Mouse (Mus musculus) kidney, postnatal 25 days (tissue): ENCODE results near the gene Eva1c.

Experiments
- DNase-seq, 2 experiments: peaks; one replicate each; pipeline ENCODE4 v3.0.0; 2021; ENCODE audit warnings: mixed read lengths in 2 of 2

Eva1c gene

DNA sequence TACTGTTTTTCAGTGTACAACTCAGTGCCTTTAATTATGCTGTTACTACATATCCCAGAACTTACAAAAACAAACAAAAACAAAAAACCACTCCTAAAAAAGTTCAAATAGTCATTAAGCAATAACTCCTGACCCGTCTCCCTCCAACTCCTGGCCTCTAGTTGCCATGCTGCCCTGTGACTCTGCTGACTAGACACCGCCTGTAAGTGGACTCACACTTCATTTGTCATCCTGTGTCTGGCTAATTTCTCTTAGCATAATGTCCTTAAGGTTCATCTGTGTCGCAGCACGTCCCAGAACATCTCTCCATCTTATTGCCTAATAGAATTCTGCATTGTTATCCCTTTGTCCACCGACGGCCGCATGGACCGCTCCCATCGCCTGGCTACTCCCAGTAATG, 979 bp downstream of the Eva1c start:
- DNase-seq = no peak

- DNase-seq = no peak
These were observed 2.6 kb downstream of the Eva1c start for GRCm38 (mm10) chr16:90829136-90829535.

DNA sequence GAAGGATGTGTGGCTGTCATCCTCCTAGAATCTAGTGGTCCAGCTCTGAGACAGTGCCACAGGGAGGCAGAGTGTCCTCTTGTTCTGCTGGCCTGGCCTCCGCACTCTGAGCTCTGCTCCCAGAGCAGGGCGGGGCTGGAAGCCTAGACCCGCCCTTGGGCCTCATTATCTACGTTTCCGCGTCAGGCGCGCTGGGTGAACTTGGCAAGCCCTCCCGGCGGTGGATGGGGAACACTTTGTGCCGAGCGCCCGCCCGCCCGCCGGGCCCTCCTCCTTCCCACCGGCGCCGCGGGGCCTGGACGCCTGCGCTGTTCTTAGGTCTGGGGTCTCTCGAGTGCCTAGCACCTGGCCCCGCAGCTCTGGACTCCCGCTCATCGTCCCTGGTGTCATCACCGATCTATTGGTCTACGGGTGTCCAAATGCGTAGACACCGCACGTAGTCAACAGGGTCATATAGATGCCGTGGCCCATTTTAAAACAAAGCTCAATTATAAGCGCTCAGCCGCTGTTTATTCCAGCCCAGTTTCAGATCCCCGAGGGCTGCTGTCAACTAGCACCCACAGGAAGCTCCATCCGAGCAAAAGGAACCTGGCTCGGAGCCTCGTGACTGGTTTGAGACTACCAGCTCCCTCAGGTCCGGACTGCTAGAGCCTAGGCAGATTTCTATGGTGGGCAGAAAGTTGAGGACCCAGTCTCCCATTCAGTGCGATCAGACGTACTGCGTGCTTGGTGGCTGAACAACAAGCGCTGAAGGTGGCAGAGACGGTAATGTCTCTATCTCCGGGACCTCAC, 3.6 kb downstream of the Eva1c start:
- DNase-seq = peak; percentile 91 to 96

DNA sequence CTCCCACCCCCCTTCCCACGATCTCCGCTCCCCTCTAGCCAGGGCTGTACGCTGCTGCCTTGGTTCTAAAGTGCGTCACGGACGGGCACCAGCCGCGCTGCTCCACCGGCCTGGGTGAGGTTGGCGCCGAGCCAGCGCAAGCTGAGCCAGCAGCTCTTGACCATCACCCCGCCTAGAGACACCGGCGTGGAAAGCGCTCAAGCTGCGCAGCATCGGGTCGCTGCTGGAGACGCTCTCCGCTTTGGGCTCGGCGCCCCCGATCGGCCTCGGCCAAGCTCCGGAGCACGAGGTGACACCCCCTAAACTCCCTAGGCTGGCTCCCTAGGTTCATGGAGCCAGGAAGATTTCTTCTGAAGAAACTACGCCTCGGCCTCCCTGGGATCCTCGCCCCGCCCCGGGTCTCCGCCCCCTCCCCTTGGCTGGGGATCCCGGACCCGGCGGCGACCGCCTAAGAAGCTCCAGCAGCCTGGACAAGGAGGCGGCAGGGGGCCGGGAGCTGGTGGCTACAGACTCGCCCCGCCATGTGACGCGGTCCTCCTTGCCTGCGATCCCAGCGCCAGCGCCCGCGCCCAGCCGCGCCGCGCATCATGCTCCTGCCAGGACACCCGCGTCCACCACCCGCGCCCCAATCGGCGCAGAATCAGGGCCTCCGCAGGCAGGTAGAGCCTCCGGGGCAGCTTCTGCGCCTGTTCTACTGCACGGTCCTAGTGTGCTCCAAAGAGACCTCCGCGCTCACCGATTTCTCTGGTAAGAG, 4.3 kb downstream of the Eva1c start:
- peak; percentile 86 to 93 for DNase-seq

DNA sequence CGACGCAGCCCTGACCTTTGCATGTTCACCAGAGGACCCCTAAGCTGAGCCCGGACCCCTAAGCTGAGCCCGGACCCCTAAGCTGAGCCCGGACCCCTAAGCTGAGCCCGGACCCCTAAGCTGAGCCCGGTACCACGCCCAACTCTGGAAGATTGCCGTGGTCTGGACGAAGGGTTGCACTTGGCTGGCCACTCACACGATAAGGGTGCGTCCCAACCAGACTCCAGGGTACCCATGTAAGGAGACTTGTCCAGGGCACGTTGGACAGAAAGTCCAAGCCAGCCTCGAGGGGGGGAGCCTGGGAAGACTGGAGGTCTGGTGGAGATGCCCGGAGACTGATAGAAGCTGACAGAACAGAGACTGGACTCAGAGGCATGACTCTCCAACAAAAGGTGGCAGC, 5.2 kb downstream of the Eva1c start:
- peak in 1 of 2 experiments; percentile 51 for DNase-seq

DNA sequence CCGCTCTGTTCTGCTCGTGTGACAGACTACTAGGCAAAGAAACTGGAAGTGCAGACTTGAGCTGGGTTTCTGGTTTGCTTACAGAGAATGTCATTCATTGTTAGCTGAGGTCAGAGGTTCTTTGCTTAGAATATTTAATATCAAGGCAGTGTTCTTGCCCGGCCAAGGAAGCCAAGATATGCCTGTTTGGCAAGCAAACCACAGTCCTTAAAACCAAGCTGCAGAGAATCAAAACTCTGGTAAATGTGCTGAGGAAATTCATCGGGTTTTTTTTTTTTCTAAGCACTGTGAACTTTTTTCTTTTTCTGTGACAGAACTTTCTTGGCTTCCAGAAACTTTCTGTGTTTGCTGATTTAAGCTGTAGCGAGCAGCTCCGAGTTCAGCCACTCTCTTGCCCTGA, 6.0 kb downstream of the Eva1c start:
- DNase-seq = no peak

DNA sequence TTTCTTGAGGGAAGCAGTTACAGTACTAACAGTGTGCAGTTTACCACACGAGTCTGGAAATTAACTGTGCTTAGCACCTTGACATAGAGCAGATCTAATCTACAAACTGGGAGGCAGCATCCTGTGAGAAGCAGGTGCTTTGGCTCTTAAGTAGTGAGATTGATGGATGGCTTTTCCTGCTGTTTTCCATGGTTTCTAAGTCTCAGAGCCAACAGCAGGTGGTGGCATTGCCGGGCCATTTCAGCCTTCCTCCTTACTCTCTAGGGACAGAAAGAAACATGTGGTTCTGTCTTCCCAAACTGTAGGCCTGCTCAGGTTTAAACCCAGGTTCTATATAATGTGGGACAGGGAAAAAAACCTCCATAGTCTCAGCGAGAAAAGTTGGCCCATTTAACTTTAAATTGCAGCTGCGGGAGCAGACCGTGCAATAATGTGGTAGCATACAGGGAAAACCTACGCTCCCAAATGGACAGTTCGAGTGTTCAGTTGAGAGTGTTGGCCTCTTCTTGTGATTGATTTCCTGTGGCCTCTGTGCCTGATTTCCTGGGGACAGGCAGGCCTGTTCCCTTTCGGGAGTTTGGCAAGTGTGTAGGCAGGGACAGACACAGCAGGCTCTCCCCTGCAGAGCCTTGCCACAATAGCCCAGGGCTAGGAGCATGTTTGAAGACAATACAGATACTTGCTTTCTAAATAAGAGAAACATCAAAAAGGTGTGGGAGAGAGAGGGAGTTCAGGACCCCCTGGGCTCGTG, 6.7 kb downstream of the Eva1c start:
- no peak for DNase-seq

DNA sequence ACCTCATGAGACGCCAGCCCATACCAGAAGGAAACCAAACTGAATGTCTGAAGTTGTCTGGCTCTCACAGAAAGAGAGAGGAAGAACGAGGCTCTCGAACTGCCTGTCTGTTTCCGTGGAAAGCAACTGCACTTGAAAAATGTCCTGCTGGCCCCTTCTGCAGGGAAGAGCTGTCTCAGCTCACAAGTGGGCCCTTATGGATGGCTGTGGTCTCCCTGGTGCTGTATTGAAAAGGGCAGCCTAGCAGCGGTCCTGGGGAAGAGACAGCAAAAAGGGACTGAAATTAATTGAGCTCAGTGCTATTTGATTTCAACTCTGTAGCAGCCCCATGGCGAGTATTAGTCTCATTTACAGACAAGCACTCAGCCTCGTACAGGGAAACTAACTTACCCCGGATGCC, 10.9 kb downstream of the Eva1c start:
- DNase-seq = no peak

- DNase-seq = no peak
These were observed 15.6 kb downstream of the Eva1c start for GRCm38 (mm10) chr16:90842164-90842563.

DNA sequence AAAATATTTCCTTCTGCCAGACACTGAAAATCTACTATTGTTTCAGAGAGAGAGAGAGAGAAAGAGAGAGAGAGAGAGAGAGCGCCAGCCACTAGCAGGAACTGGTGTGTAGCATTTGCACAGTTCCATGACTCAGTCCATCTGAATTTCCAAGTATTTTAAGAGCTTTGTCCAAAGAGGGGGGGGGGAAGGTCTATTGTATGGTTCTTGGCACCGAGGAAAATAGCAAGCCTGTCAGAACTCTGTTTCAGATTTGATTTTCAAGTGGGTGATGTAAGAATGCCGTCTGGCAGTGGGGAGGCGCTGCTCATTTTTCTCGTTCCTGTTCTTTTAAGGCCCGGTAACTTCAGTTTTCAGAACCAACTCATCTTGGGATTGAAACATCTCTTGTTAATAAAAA, 18.5 kb downstream of the Eva1c start:
- no peak for DNase-seq

DNA sequence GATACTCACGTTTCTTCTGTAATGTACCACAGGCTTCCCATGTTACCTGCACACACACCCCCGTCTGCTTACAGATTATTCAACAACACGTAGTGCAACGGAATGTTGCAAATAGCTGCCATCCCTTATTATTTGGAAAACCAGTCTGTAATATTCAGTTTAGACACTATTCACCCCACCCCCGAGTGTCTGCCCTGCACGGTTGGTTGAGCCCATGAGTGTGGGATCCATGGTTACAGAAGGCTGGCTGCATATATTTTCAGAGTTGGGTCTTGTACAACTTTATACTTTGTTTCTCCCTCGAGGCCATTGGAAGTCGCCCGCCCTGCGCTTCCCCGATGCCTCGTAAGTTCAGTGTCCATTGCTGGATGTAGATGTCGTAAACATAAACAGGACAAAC, 19.1 kb downstream of the Eva1c start:
- no peak for DNase-seq

- peak in 1 of 2 experiments; percentile 63 for DNase-seq
These were observed 22.2 kb downstream of the Eva1c start for GRCm38 (mm10) chr16:90848697-90849096.

DNA sequence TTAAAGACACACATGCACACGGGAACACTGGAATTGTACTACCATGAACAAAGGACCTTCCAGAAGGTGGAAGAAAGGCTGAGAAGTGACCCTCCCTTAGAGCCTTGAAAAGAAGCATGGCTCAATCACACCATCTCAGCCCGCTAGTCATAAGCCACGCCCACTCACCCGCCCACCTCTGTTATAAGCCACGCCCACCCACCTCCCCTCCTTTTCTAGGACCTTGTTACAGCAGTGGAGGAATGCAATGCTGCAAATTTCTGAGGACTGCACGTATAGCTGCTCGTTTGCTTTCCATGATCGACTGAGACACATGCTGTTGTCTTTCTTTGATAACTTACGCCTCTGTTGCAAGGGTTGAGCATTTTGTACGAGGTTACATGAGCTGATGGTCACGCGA, 22.7 kb downstream of the Eva1c start:
- DNase-seq = no peak

GRCm38 (mm10) chr16:90850881-90851280, 24.4 kb downstream of the Eva1c start:
- no peak for DNase-seq

DNA sequence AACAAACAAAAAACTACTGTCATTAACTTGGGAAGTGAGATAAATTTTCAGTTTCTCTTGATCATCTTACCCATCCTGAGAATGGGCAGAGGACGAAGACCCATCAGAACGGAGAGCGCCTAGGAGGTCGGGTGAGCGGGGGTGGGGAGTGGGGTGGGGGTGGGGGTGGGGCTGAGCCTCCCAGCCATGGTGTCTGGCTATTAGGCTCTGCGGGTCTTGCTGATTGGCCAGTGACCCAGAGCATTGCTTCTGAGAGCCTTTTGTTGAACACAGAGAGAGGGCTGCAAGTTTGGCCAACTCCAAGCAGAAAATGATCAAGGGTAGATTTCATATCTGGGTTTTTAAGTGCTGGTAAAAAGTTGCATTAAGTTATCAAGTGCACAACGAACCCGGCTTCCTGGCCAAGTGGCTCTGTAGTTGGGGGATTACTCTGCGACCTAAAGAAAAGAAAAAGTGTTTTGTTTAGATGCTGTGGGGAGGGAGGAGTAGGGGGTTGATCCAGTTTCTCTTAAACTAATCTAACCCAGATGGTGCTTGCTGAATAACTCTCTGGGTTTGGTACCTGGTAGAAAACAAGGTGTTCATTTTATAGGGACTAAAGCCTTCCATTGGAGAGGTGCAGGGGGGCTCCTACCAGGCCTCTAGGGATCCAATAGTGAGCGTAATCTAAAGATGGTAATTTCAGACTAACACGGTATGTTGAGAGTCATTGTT, 25.3 kb downstream of the Eva1c start:
- no peak for DNase-seq

DNA sequence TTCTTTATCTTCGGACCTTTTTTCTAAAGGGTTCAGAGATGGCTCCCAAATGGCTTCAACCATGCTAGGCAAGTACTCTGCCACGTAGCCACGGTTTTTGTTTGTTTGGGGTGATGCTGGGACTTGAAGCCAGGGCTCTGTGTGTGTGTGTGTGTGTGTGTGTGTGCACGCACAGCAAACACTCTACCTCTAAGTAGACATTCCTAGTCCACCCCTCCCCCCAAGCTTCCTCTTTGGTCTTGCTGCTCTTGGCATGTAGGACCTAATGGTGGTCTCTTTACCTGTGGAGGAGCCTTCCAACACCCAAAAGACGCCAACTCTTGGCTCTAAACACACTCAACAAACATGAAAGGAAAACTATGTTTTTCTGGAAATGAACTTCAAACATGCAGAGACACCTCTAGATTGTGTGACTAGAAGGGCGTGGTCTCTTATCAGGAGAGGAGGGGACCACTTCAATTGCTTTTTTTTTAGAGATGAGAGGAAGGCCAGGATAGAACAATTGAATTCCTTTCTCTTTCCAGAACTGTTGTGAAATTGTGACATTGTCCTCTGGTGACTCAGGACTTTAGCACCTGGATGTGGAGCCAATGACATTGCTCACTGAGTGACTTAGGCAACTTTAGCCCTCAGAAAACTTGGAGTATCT, 30.2 kb downstream of the Eva1c start:
- no peak for DNase-seq

GRCm38 (mm10) chr16:90858206-90858605, 31.7 kb downstream of the Eva1c start:
- DNase-seq = no peak

- DNase-seq = peak; percentile 21 to 63
These were observed 36.5 kb downstream of the Eva1c start for GRCm38 (mm10) chr16:90863036-90863435.

GRCm38 (mm10) chr16:90863468-90864046, 37.0 kb downstream of the Eva1c start:
- peak in 1 of 2 experiments; percentile 52 for DNase-seq

DNA sequence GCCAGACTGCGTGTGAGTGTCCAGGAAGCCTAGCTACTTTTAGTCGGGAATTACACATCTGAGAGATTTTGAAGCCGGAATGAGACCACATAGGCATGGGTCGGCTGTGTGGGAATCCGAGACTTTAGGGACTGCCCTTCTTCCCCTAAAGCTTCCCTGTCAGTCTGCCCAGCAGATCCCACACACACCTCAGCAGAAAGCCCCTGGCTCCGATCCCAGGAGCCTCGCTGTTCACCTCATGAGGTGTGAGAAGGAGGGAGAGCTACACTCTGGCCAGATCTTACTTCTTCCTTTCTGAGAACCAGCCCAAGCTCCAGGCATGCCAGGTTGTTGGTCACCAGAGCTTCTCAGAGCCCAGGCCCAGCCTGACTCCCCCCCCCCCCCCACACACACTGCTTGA, 38.2 kb downstream of the Eva1c start:
- DNase-seq = peak; percentile 29 to 50

DNA sequence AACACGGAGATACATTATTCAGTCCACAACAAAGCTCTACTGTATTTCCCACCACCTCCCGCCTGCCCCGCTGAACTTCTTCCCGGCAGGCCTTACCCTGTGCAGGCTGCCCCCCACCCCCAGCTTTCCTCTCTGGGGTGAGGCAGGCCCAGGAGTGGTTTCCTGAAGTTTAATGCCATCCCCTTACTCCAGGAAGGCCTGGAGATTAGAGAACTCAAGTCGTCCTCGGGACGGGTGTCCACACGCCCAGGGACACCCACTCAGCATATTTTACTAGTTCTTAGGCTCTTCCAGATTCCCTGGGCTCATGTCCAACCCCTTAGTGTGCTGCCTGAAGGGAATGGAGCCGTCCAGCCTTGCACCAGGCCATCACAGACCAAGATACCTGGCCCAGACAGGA, 39.1 kb downstream of the Eva1c start:
- no peak for DNase-seq

- peak; percentile 35 to 83 for DNase-seq
These were observed 41.6 kb downstream of the Eva1c start for GRCm38 (mm10) chr16:90868129-90868528.
